Mouse (Mus musculus) heart, postnatal 0 days (tissue): ENCODE measurements around the gene Stk38. TPM values are rescaled to one million over a fixed set of nuclear protein-coding genes. Genes with fewer than 3 reads are reported as not detected.

Experiments
- ATAC-seq: fragments of 200-750 bp; cut with Nextera tagmentation; 2 replicates; pipeline ENCODE4 v1.8.0; 2017; ENCODE audit warnings: low read depth, moderate number of reproducible peaks, moderate library complexity; ENCODE audit not compliant: insufficient read depth
- DNase-seq: peaks from one replicate; pipeline ENCODE4 v3.0.0-alpha.2; 2016; ENCODE audit warnings: low spot score
- H3K27ac ChIP-seq: fragments of 300-500 bp; sonication (generic); 2 replicates; pipeline ENCODE4 v1.5.1; 2014; ENCODE audit warnings: low read depth, mild to moderate bottlenecking
- H3K27me3 ChIP-seq: fragments of 300-500 bp; sonication (generic); 2 replicates; pipeline ENCODE4 v1.6.1; 2014; ENCODE audit warnings: low read length, mixed read lengths; ENCODE audit not compliant: control insufficient read depth, insufficient read depth
- H3K36me3 ChIP-seq: fragments of 300-500 bp; sonication (generic); replicated peaks from 2 replicates; pipeline ENCODE4 v1.6.1; 2014; ENCODE audit warnings: low read length, mixed read lengths; ENCODE audit not compliant: control insufficient read depth, insufficient read depth
- H3K4me1 ChIP-seq: fragments of 300-500 bp; sonication (generic); 2 replicates; pipeline ENCODE4 v1.6.1; 2014; ENCODE audit warnings: antibody characterized with exemption; ENCODE audit not compliant: control insufficient read depth, insufficient read depth
- H3K4me2 ChIP-seq: fragments of 300-500 bp; sonication (generic); 2 replicates; pipeline ENCODE4 v1.6.1; 2014; ENCODE audit warnings: low read depth, mild to moderate bottlenecking, low read length, moderate library complexity
- H3K4me3 ChIP-seq: fragments of 300-500 bp; sonication (generic); 2 replicates; pipeline ENCODE4 v1.5.1; 2014; ENCODE audit warnings: low read depth, low read length
- H3K9ac ChIP-seq: fragments of 300-500 bp; sonication (generic); replicated peaks from 2 replicates; pipeline ENCODE4 v1.6.1; 2014; ENCODE audit warnings: low read depth, low read length, mixed read lengths
- H3K9me3 ChIP-seq: fragments of 300-500 bp; sonication (generic); replicated peaks from 2 replicates; pipeline ENCODE4 v1.6.1; 2016; ENCODE audit warnings: low read length; ENCODE audit not compliant: control insufficient read depth
- CTCF ChIP-seq: IDR thresholded peaks from 2 replicates; pipeline ENCODE4 v1.5.1; 2016; ENCODE audit warnings: antibody characterized with exemption, control low read depth, low read depth
- EP300 ChIP-seq: IDR thresholded peaks from 2 replicates; pipeline ENCODE4 v1.6.1; 2016; ENCODE audit warnings: antibody characterized with exemption, low read depth
- WGBS: fragments of 180-500 bp; shearing (Covaris S2); extraction: QIAGEN DNeasy Blood & Tissue Kit; methylation state at CpG from one replicate; pipeline ENCODE4 v1.1.7; 2014; 5-methylcytosine and 5-hydroxymethylcytosine counted together
- polyA plus RNA-seq: library from polyadenylated mRNA; unstranded; fragments of >200 nt; fragmentation: Nextera tagmentation; extraction: Ambion mirVana; gene quantifications from 2 replicates; pipeline ENCODE4 v1.2.1, GENCODE M21; 2015
- total RNA-seq: library from RNA; depleted of rRNA; stranded (reverse); fragments of >200 nt; gene quantifications from 2 replicates; pipeline ENCODE4 v1.2.3, GENCODE M21; 2014; ENCODE audit warnings: low replicate concordance

Stk38 gene
- total and polyA plus RNA-seq, 2 experiments from 2014 or later = 49.8 to 53.7 TPM

DNA sequence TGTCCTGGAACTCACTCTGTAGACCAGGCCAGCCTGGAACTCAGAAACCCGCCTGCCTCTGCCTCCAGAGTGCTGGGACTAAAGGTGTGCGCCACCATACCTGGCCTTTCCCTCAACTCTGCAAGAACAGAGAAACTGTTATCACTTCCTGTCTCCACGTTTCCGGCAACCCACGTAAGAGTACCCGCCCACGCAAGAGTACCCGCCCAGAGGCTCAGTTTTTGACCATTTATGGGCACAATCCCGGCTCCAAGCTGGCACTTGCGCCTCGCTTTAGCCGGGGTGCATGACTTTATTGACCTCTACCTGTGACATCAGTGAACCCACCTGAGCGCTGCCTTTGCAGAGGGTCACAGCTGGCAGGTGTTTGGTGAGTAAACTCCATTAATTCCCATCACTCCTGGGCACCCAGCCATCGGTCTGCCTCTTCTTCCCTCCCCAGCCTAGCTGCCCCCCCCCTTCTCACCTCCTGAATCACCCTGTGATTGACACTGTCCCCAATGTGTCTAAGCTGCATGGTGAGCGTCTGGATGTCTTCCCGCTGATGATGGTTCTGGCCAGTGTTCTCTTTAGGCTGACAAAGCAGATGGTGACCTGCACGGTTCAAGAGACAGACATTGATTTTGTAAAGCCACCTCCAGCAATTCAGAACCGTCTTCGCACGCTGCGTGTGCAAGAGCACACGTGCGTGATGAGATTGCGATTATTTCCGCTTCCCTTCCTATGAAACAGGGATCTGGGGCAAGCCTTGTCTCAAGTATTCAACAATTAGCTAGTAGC lies 66.8 kb downstream of the Stk38 start:
- H3K27me3 ChIP-seq = no peaks in the 10 kb centered on the region
- no peak overlapping the region for H3K4me3 ChIP-seq
- no peak overlapping the region for H3K9ac ChIP-seq
- WGBS = 89% methylated on average over 25 of the region's 25 CpGs
- TF ChIP-seq CTCF = no peak
- no peak for TF ChIP-seq EP300
- H3K27ac ChIP-seq = no peak overlapping the region
- no peak for ATAC-seq
- no peak overlapping the region for H3K4me2 ChIP-seq
- no peaks in the 10 kb centered on the region for H3K4me1 ChIP-seq
- H3K9me3 ChIP-seq = no peaks in the 10 kb centered on the region
- no peak for DNase-seq
- no peaks in the 10 kb centered on the region for H3K36me3 ChIP-seq

DNA sequence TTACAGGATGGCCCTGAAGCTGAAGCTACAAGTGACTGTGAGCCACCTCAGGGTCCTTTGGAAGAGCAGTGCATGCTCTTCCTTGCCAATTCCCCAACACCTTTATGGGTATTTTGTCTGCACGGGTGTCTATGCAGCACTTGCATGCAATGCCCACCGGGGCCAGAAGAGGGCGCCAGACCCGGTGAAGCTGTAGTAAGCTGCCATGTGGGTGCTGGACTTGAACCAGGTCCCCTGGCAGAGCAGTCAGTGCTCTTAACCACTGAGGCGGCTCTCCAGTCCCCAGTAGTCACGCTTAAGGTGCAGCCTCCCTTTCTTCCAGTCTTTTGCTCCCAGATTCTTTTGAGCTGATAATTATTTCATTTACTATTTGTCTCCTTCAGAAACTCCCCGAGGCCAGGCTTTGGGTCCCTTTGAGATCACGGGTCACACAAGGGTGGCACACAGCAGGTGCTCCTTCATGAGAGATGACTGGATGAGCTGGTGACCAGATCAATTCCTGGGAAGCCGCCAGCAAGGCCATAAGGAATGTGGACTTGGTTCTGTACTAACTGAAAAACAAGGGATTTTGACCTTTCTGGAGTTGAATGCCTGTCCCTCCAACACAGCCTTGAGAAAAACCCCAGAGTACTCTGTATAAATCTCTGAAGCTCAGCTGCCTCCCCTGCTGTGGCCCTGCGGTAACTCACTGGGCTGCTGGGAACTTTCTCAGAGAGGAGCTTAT lies 71.0 kb downstream of the Stk38 start:
- H3K4me2 ChIP-seq = no peak overlapping the region
- no peak for DNase-seq
- 79% methylated on average over 10 of the region's 10 CpGs for WGBS
- H3K9me3 ChIP-seq = no peaks in the 10 kb centered on the region
- TF ChIP-seq CTCF (peak; percentile 28), EP300 (no peak)
- no peak overlapping the region for H3K27ac ChIP-seq
- no peaks in the 10 kb centered on the region for H3K27me3 ChIP-seq
- no peak overlapping the region for H3K4me3 ChIP-seq
- no peak overlapping the region for H3K9ac ChIP-seq
- no peak for ATAC-seq
- H3K36me3 ChIP-seq = no peaks in the 10 kb centered on the region
- no peaks in the 10 kb centered on the region for H3K4me1 ChIP-seq

DNA sequence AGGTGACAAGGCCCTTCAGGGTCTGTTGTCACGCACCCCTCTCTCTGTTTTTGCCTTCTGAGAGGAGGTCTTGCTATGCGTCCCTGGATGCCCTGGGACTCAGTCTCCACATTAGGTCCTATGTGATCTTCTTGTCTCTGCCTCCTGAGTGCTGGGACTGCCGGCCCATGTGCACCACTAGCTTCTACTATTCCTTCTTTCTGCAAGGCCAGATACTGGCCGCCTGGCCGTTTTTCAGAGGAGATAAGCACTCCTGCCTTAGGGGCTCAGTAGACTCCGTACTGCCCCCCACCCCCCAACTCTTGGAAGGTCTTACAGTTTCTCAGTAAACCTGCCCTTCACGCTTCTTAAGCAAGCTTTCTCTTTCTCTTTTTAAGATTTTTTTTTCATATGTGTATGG lies 71.7 kb downstream of the Stk38 start:
- H3K4me1 ChIP-seq = no peaks in the 10 kb centered on the region
- DNase-seq = no peak
- H3K4me3 ChIP-seq = no peak overlapping the region
- WGBS = 75% methylated on average over 7 of the region's 7 CpGs
- TF ChIP-seq CTCF = no peak
- no peak for TF ChIP-seq EP300
- no peaks in the 10 kb centered on the region for H3K36me3 ChIP-seq
- no peak overlapping the region for H3K27ac ChIP-seq
- H3K9ac ChIP-seq = no peak overlapping the region
- no peaks in the 10 kb centered on the region for H3K27me3 ChIP-seq
- H3K4me2 ChIP-seq = no peak overlapping the region
- no peaks in the 10 kb centered on the region for H3K9me3 ChIP-seq
- no peak for ATAC-seq

DNA sequence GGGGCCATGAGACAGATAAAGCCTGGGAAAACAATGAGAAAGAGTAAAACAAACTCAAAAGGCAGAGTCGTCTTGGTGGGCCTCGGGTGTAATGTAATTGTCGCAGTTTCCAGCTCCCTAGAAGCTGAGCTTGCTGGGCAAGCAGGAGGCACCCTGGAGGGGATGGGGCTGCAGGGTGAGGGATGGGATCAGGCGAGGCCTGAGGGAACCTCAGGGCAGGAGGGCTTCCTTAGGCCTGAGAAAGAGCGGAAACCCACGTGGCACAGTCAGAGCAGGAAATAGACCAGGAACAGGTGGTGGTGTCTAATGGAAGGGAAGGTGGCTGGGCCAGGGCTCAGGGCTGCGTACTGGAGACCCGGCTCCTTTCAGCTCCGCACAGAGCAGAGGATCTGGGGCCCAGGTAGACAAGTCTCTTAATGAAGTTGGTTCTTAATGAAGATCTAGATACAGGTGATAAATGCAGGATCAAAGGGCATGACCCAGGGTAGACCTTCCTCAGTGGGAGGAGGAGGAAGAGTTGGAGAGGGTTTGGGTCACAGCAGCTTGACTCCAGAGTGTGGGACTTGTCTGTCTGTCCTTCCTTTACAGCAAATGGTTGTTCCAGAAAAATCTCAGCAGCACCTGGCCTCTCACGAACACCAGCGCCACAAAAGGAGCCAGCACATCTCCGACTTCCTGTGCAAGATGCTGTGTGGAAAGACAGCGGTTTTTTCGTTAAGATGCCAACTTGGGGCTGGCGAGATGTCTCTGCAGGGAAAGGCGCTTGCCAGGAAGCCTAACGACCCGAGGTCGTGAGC lies 73.5 kb downstream of the Stk38 start:
- Histone ChIP-seq H3K27me3 (no peaks in the 10 kb centered on the region), H3K4me1 (peaks cover 7% of the 10 kb centered on the region; the same call in 1 of the 2 replicates), H3K4me2 (no peak overlapping the region), H3K9me3 (no peaks in the 10 kb centered on the region), H3K27ac (no peak overlapping the region), H3K4me3 (no peak overlapping the region), H3K36me3 (no peaks in the 10 kb centered on the region), H3K9ac (no peak overlapping the region)
- ATAC-seq (no peak), DNase-seq (no peak)
- TF ChIP-seq EP300 (no peak), CTCF (no peak)
- 77% methylated on average over 19 of the region's 19 CpGs for WGBS

DNA sequence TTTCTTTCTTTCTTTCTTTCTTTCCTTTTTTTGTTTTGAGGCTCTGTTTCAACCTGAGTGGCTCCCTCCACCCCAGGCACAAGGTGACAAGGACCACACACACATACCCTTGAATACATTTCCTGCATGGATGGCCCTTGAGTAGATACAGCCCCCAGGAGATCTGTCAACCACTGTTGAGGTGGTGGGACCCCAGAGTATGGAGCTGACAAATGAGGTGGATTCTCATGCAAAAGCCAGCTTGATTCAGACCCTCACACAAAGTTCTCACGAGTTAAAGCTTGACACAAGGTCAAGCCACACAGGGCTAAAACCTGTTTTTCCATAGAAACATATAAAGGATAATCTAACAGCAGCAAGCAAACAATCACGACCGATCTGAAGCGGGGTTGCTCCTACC lies 75.5 kb downstream of the Stk38 start:
- DNase-seq (no peak), ATAC-seq (no peak)
- Histone ChIP-seq H3K36me3 (no peaks in the 10 kb centered on the region), H3K27me3 (no peaks in the 10 kb centered on the region), H3K4me2 (no peak overlapping the region), H3K9me3 (no peaks in the 10 kb centered on the region), H3K27ac (no peak overlapping the region), H3K4me3 (no peak overlapping the region), H3K9ac (no peak overlapping the region), H3K4me1 (peaks cover 7% of the 10 kb centered on the region; the same call in 1 of the 2 replicates)
- WGBS = 83% methylated on average over 4 of the region's 4 CpGs
- TF ChIP-seq CTCF = no peak
- TF ChIP-seq EP300 = no peak
